Mouse (Mus musculus): ENCODE results near the gene Gm21876. TPM values are rescaled to one million over a fixed set of nuclear protein-coding genes. Genes with fewer than 3 reads are reported as not detected.
"Not testable (repeated sequence)": the region's sequence is repeated elsewhere in the genome, so short reads cannot be mapped to it uniquely, and the experiment has no call there.

The Gm21876 gene
- not detected for polyA plus RNA-seq (2012; fragmentation: generic; extraction: Trizol)

DNA sequence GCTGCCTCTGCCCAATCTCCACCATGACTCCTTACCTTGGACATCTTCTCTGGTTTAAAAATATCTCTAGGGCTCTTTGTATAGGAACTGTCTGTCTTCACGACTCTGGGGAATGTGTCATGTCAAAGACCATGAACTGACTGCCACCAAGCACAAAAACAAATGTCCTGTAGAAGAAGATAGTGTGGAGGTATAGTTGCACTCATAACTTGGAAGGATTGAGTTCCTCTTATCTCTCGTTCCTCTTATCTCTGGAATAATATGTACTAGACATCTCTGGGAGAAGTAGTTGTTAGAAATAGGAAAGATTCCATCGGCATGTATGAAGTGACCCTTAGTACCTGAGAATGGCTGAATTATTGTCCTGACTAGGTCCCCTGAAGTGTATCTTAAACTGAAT, at the start of gene Gm21876:
TSS of gene Gm21876 (minus strand) at position 101 of the 400 bp plus-strand sequence.
- no peak within 1 kb of the TSS for H3K4me3 ChIP-seq
- no peak within 1 kb of the TSS for H3ac ChIP-seq (ENCODE audit: control insufficient read depth, insufficient read length)
- H3K27me3 ChIP-seq (ENCODE audit: control insufficient read depth, insufficient read depth, insufficient read length): no peaks in the 10 kb centered on the region
- H3K79me2 ChIP-seq (ENCODE audit: control insufficient read depth, insufficient read depth): no peaks in the 10 kb centered on the region
- no peak within 1 kb of the TSS for H3K4me2 ChIP-seq (ENCODE audit: low read depth)
- H3K36me3 ChIP-seq (ENCODE audit: control insufficient read depth, insufficient read depth): no peaks in the 10 kb centered on the region
- TF ChIP-seq TCF3 (IDR thresholded peaks at IDR 0.05; ENCODE audit: insufficient read length, low read depth) (no peak), TCF12 (IDR thresholded peaks at IDR 0.05; ENCODE audit: insufficient read depth, poor library complexity, severe bottlenecking) (no peak)

DNA sequence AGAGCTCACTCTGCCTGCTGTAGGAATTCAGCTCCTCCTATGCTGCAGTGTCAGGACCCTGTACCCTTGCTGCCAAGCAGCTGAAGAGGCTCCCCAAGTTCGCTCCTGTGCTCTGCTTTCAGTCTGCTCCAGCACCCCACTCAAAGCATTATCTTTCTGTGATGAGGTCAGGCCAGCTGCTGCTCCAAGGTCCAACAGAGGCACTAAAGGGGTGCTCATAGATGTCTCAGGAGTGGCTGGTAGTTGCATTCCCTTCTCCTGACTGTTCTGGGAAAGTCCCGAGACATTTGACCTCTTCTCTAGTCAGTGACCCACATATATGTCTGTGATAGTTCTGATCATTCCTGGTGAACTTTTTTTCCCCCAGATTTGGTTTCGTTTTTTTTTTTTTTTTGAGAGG, 45.0 kb upstream of the Gm21876 start:
- H3K36me3 ChIP-seq (ENCODE audit: control insufficient read depth, insufficient read depth): no peaks in the 10 kb centered on the region
- TF ChIP-seq MYOG (IDR thresholded peaks at IDR 0.05; ENCODE audit: control insufficient read depth in 1 of 3, insufficient read depth in 1 of 3, insufficient read length in 2 of 3, low read depth in 2 of 3) (no peak), SRF (IDR thresholded peaks at IDR 0.05; ENCODE audit: control insufficient read depth, insufficient read length, low read depth) (no peak), TCF12 (IDR thresholded peaks at IDR 0.05; ENCODE audit: insufficient read depth, poor library complexity, severe bottlenecking) (no peak), POLR2A (IDR thresholded peaks at IDR 0.05; ENCODE audit: insufficient read length, low read depth) (no peak), POLR2AphosphoS2 (IDR thresholded peaks at IDR 0.05; ENCODE audit: insufficient read length, low read depth) (no peak), USF1 (IDR thresholded peaks at IDR 0.05; ENCODE audit: low read depth) (no peak), REST (IDR thresholded peaks at IDR 0.05; ENCODE audit: insufficient read depth, insufficient read length) (no peak), MYOD1 (IDR thresholded peaks at IDR 0.05; ENCODE audit: control insufficient read depth in 1 of 3, insufficient read length in 2 of 3, low read depth in 2 of 3) (no peak), E2F4 (IDR thresholded peaks at IDR 0.05; ENCODE audit: insufficient read depth) (no peak)
- H3ac ChIP-seq (ENCODE audit: control insufficient read depth, insufficient read length): no peak overlapping the region
- no peak overlapping the region for H3K4me2 ChIP-seq (ENCODE audit: low read depth)
- no peaks in the 10 kb centered on the region for H3K27me3 ChIP-seq (ENCODE audit: control insufficient read depth, insufficient read depth, insufficient read length)
- no peaks in the 10 kb centered on the region for H3K79me2 ChIP-seq (ENCODE audit: control insufficient read depth, insufficient read depth)
- H3K4me3 ChIP-seq: no peak overlapping the region

GRCm38 (mm10) chrX:21146675-21147074, 28.8 kb downstream of the Gm21876 start:
- not testable (repeated sequence) for H3ac ChIP-seq (ENCODE audit: control insufficient read depth, insufficient read length); H3K36me3 ChIP-seq (ENCODE audit: control insufficient read depth, insufficient read depth); H3K4me3 ChIP-seq; H3K4me2 ChIP-seq (ENCODE audit: low read depth); H3K79me2 ChIP-seq (ENCODE audit: control insufficient read depth, insufficient read depth); H3K27me3 ChIP-seq (ENCODE audit: control insufficient read depth, insufficient read depth, insufficient read length)

Other genes starting within 250 kb of the Gm21876 start
- gene Cfp, start 244.1 kb downstream of the Gm21876 start, polyA plus RNA-seq (2012; fragmentation: generic; extraction: Trizol): 1.7 TPM
- gene Elk1, start 225.0 kb downstream of the Gm21876 start, polyA plus RNA-seq (2012; fragmentation: generic; extraction: Trizol): 18.9 TPM
- 57.6 TPM for gene Uxt, start 213.6 kb downstream of the Gm21876 start, polyA plus RNA-seq (2012; fragmentation: generic; extraction: Trizol)
- gene Zfp182, start 113.3 kb downstream of the Gm21876 start, polyA plus RNA-seq (2012; fragmentation: generic; extraction: Trizol): 0.52 TPM
- gene Spaca5, start 107.2 kb downstream of the Gm21876 start, polyA plus RNA-seq (2012; fragmentation: generic; extraction: Trizol): not detected
- gene Zfp300, start 86.1 kb downstream of the Gm21876 start, polyA plus RNA-seq (2012; fragmentation: generic; extraction: Trizol): 0.13 TPM
- gene Ssxa1, start 59.8 kb downstream of the Gm21876 start, polyA plus RNA-seq (2012; fragmentation: generic; extraction: Trizol): not detected

All from myocyte (in vitro differentiated cells).